Mouse (Mus musculus) liver, embryonic 14.5 days (tissue): ENCODE results near the gene Gphn.

Experiments
- CTCF ChIP-seq: IDR thresholded peaks from 2 replicates; pipeline ENCODE4 v1.5.1; 2016; ENCODE audit warnings: antibody characterized with exemption, low read depth, control low read depth
- EP300 ChIP-seq: IDR thresholded peaks from 2 replicates; pipeline ENCODE4 v1.6.1; 2016; ENCODE audit warnings: antibody characterized with exemption, low read depth

DNA sequence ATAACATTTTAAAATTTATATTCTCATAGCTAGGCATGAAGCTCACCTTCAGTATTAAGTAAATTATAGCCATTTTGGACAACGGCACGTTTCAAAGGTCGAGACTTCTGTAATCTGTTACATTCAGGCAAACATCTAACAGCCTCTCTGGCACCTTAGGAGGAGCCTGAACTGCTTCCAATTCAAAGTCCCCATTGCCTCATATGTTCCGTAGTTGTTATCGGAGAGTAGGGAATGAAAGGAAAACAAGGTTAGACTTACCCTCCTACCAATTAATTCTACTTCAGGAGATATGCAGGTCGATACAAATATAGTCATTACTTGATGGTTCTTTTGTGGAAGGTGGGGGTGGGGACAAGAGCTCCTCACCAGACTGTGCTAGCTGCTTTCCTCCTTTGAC, 10.7 kb upstream of the Gphn start:
- TF ChIP-seq CTCF: no peak
- TF ChIP-seq EP300: no peak
